Mouse (Mus musculus): Measurements from ENCODE around the gene Ccdc77. TPM values are rescaled to one million over a fixed set of nuclear protein-coding genes. Genes with fewer than 3 reads are reported as not detected.

Gene Ccdc77
- polyA plus RNA-seq, 1 experiment from 2014 or later: 7.2 TPM

- no peak for TF ChIP-seq CTCF (IDR thresholded peaks at IDR 0.05; ENCODE audit: low read depth)
- WGBS: 48% methylated on average over 9 of the region's 9 CpGs
- ATAC-seq: peak; percentile 10; the same call in 1 of the 2 replicates
- Histone ChIP-seq H3K4me3 (ENCODE audit: low read depth, low read length) (no peak overlapping the region), H3K4me1 (replicated peaks; ENCODE audit: control insufficient read depth, insufficient read depth, low read length) (no peaks in the 10 kb centered on the region), H3K27ac (ENCODE audit: low read depth, low read length) (no peak overlapping the region), H3K36me3 (ENCODE audit: control insufficient read depth, insufficient read depth) (no peaks in the 10 kb centered on the region), H3K9me3 (ENCODE audit: control insufficient read depth) (no peaks in the 10 kb centered on the region), H3K9ac (ENCODE audit: low read depth, low read length) (no peak overlapping the region), H3K27me3 (replicated peaks; ENCODE audit: control insufficient read depth, insufficient read depth, low read length) (no peaks in the 10 kb centered on the region), H3K4me2 (replicated peaks; ENCODE audit: low read depth) (no peak overlapping the region)
Measured at GRCm38 (mm10) chr6:120319129-120319528, 45.0 kb downstream of the Ccdc77 start.

- Histone ChIP-seq H3K9me3 (ENCODE audit: control insufficient read depth) (no peaks in the 10 kb centered on the region), H3K4me3 (ENCODE audit: low read depth, low read length) (no peak overlapping the region), H3K9ac (ENCODE audit: low read depth, low read length) (no peak overlapping the region), H3K4me1 (replicated peaks; ENCODE audit: control insufficient read depth, insufficient read depth, low read length) (no peaks in the 10 kb centered on the region), H3K4me2 (replicated peaks; ENCODE audit: low read depth) (peak overlapping the region; percentile 0; the same call in 1 of the 2 replicates), H3K27me3 (replicated peaks; ENCODE audit: control insufficient read depth, insufficient read depth, low read length) (no peaks in the 10 kb centered on the region), H3K36me3 (ENCODE audit: control insufficient read depth, insufficient read depth) (no peaks in the 10 kb centered on the region), H3K27ac (ENCODE audit: low read depth, low read length) (no peak overlapping the region)
- ATAC-seq: peak; percentile 53
- no peak for TF ChIP-seq CTCF (IDR thresholded peaks at IDR 0.05; ENCODE audit: low read depth)
- WGBS: 27% methylated on average over 11 of the region's 11 CpGs
Measured at GRCm38 (mm10) chr6:120318303-120318940, 45.8 kb downstream of the Ccdc77 start.

GRCm38 (mm10) chr6:120312443-120312842 lies 51.7 kb downstream of the Ccdc77 start:
- H3K27ac ChIP-seq (ENCODE audit: low read depth, low read length): no peak overlapping the region
- no peak overlapping the region for H3K4me3 ChIP-seq (ENCODE audit: low read depth, low read length)
- 78% methylated on average over 5 of the region's 5 CpGs for WGBS
- ATAC-seq: no peak
- no peaks in the 10 kb centered on the region for H3K4me1 ChIP-seq (replicated peaks; ENCODE audit: control insufficient read depth, insufficient read depth, low read length)
- TF ChIP-seq CTCF (IDR thresholded peaks at IDR 0.05; ENCODE audit: low read depth): no peak
- H3K4me2 ChIP-seq (replicated peaks; ENCODE audit: low read depth): no peak overlapping the region
- H3K9ac ChIP-seq (ENCODE audit: low read depth, low read length): no peak overlapping the region
- H3K36me3 ChIP-seq (ENCODE audit: control insufficient read depth, insufficient read depth): no peaks in the 10 kb centered on the region
- no peaks in the 10 kb centered on the region for H3K9me3 ChIP-seq (ENCODE audit: control insufficient read depth)
- H3K27me3 ChIP-seq (replicated peaks; ENCODE audit: control insufficient read depth, insufficient read depth, low read length): no peaks in the 10 kb centered on the region

- no peak for TF ChIP-seq CTCF (IDR thresholded peaks at IDR 0.05; ENCODE audit: low read depth)
Measured at GRCm38 (mm10) chr6:120309787-120310186, 54.4 kb downstream of the Ccdc77 start.

GRCm38 (mm10) chr6:120309338-120309737 lies 54.8 kb downstream of the Ccdc77 start:
- Histone ChIP-seq H3K9me3 (ENCODE audit: control insufficient read depth) (no peaks in the 10 kb centered on the region), H3K36me3 (ENCODE audit: control insufficient read depth, insufficient read depth) (no peaks in the 10 kb centered on the region), H3K4me1 (replicated peaks; ENCODE audit: control insufficient read depth, insufficient read depth, low read length) (no peaks in the 10 kb centered on the region), H3K27me3 (replicated peaks; ENCODE audit: control insufficient read depth, insufficient read depth, low read length) (no peaks in the 10 kb centered on the region), H3K4me3 (ENCODE audit: low read depth, low read length) (no peak overlapping the region), H3K27ac (ENCODE audit: low read depth, low read length) (no peak overlapping the region), H3K9ac (ENCODE audit: low read depth, low read length) (no peak overlapping the region), H3K4me2 (replicated peaks; ENCODE audit: low read depth) (no peak overlapping the region)
- 63% methylated on average over 9 of the region's 9 CpGs for WGBS
- TF ChIP-seq CTCF (IDR thresholded peaks at IDR 0.05; ENCODE audit: low read depth): no peak
- no peak for ATAC-seq

More at GRCm38 (mm10) chr6:120309787-120310186, 54.4 kb downstream of the Ccdc77 start:
- Histone ChIP-seq H3K36me3 (ENCODE audit: control insufficient read depth, insufficient read depth) (no peaks in the 10 kb centered on the region), H3K27me3 (replicated peaks; ENCODE audit: control insufficient read depth, insufficient read depth, low read length) (no peaks in the 10 kb centered on the region), H3K9me3 (ENCODE audit: control insufficient read depth) (no peaks in the 10 kb centered on the region), H3K9ac (ENCODE audit: low read depth, low read length) (no peak overlapping the region), H3K4me2 (replicated peaks; ENCODE audit: low read depth) (no peak overlapping the region), H3K27ac (ENCODE audit: low read depth, low read length) (no peak overlapping the region), H3K4me3 (ENCODE audit: low read depth, low read length) (no peak overlapping the region), H3K4me1 (replicated peaks; ENCODE audit: control insufficient read depth, insufficient read depth, low read length) (no peaks in the 10 kb centered on the region)
- 0 out of 2 replicates have a peak, but pooled peaks have one; percentile 49 for ATAC-seq
- WGBS: 42% methylated on average over 3 of the region's 3 CpGs

- no peak overlapping the region for H3K9ac ChIP-seq (ENCODE audit: low read depth, low read length)
- H3K36me3 ChIP-seq (ENCODE audit: control insufficient read depth, insufficient read depth): no peaks in the 10 kb centered on the region
- no peak overlapping the region for H3K27ac ChIP-seq (ENCODE audit: low read depth, low read length)
- WGBS: 88% methylated on average over 3 of the region's 3 CpGs
- no peak for ATAC-seq
- H3K9me3 ChIP-seq (ENCODE audit: control insufficient read depth): no peaks in the 10 kb centered on the region
- H3K27me3 ChIP-seq (replicated peaks; ENCODE audit: control insufficient read depth, insufficient read depth, low read length): no peaks in the 10 kb centered on the region
- H3K4me1 ChIP-seq (replicated peaks; ENCODE audit: control insufficient read depth, insufficient read depth, low read length): no peaks in the 10 kb centered on the region
- H3K4me3 ChIP-seq (ENCODE audit: low read depth, low read length): no peak overlapping the region
- no peak for TF ChIP-seq CTCF (IDR thresholded peaks at IDR 0.05; ENCODE audit: low read depth)
- H3K4me2 ChIP-seq (replicated peaks; ENCODE audit: low read depth): no peak overlapping the region
Measured at GRCm38 (mm10) chr6:120306859-120307594, 57.1 kb downstream of the Ccdc77 start.

Data from intestine, postnatal 0 days (tissue).